Mouse (Mus musculus): ENCODE measurements around the gene Shisal1. TPM values are rescaled to one million over a fixed set of nuclear protein-coding genes. Genes with fewer than 3 reads are reported as not detected.

The Shisal1 gene
- total RNA-seq (2021): 10 to 100 TPM; 45.8 to 57.1 TPM
- long read RNA-seq, experiment 1, full-length matches to known transcripts: 1 of 36 reads
- long read RNA-seq, experiment 1, partial matches to known transcripts: 0 of 36 reads
- long read RNA-seq, experiment 1, other reads (novel, unspliced or antisense): 35 of 36 reads
- long read RNA-seq, experiment 2, full-length matches to known transcripts: 1 of 33 reads
- long read RNA-seq, experiment 2, partial matches to known transcripts: 0 of 33 reads
- long read RNA-seq, experiment 2, other reads (novel, unspliced or antisense): 32 of 33 reads

DNA sequence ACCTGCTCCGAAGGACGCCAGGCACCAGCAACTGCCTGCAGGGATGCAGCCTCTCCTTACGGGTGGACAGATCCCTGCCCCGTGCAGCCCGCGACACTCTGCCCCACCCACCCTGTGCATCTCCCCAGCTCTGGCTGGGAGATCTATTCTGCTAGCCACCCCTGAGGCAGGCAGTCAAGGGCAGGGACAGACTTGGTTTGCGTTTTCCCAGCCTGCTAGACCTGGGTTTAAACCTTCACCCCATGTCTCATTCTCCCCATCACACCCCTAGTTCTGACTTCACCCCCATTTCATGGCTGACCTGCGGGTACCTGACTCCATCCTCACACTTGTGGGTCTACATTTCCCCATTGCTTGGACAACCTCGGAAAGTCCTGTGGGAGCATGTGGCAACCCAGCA lies at the start of gene Shisal1:
Gene Shisal1, minus strand, starts transcription at position 101 of the 400 bp plus-strand sequence.
- intact Hi-C loops (cut with DNase I): loop anchor here (5.0 kb wide), 2 partner anchors 145 to 165 kb away; no protein-coding TSS in a partner anchor
- no peak for DNase-seq (ENCODE audit: low spot score in 2 of 2)

DNA sequence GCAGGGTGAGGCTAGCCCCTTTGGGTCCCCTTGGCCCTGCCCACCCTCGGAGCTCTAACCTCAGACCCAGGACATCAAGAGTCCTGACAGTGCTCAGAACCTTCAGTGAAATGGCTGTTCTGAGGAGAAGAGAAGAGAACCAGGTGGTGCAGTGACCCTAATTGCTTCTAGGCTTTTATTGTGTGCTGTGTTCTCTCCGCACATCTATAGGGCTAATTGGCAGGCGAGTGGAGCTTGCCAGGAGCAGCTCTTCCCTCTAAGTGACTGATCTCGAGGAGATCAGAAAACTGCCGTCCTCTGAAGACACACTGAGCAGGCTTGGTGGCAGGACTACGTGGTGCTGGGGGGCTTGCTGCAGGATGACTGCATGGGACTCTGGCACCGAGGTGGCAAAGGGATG lies 43.6 kb upstream of the Shisal1 start:
- intact Hi-C loops (cut with DNase I): no loop called here
- no peak for DNase-seq (ENCODE audit: low spot score in 2 of 2)

DNA sequence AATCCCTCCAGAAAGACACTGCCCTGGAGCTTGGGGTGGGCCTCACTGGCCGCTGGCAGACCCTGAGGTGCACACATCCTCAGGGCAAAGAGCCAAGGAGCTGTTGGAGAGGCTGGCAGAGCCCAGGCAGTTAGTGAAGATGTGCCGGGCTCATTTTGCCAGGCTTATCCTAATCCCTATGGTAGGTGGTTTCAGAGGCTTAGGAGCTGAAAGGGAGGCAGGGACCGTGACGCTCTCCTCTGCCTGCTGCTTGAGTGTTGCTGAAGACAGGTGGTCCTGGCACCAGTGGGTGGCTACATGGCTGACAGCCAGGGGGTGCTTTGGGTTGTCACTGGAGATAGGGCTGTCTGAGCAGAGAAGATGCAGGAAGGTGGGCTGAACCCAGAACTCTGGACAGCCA lies 37.4 kb upstream of the Shisal1 start:
- DNase-seq (ENCODE audit: low spot score in 2 of 2): peak in 1 of 2 experiments; percentile 72
- intact Hi-C loops (cut with DNase I): no loop called here

DNA sequence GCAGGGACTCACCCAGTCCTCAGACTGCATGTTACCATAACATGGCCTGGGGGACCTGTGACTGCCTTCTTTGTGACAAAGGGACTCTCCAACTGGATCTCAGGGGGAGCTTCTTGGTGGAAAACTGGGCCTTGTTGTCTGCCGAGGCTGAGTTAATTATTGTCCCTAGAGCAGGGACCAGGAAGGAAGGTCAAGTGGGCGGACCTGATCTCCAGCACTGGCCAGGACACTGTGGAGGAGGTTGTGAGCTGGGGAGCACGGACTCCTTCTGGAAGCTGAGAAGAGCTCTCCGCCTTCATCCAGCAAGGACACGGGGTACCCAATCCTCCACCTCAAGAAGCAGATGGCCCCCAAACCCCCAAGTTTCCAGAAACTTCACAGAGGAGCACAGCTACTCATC lies 36.7 kb upstream of the Shisal1 start:
- intact Hi-C loops (cut with DNase I): no loop called here
- DNase-seq (ENCODE audit: low spot score in 2 of 2): no peak

DNA sequence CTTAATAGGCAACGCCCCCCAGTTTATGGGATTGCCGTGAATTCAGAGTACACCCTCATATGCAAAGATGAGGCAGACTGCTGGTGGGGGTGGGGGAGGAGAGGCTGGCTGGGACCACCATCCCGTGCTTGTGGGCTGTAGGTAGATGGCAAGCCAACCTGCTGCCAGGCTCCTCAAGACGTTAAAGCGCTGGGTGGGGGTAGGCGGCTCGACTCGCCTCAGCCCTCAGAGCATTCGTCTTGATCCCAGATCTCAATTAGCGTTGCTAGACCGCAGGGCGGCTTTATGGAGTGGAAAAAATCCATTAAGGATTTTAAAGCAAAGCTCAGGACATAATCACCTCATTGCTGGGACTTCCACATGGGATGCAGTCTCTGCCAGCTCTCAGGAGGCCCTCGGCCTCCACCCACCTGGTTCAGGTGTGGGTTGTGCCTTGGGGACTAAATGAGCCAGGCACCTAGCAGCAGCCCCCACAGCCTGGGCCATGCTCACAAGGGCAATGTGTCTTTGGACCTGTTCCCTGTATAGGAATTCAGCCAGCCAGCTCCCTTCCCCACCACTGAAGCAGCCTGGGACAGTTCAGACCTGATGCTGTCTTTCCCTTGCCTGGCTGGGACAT lies 34.5 kb upstream of the Shisal1 start:
- intact Hi-C loops (cut with DNase I): no loop called here
- DNase-seq (ENCODE audit: low spot score in 2 of 2): no peak

DNA sequence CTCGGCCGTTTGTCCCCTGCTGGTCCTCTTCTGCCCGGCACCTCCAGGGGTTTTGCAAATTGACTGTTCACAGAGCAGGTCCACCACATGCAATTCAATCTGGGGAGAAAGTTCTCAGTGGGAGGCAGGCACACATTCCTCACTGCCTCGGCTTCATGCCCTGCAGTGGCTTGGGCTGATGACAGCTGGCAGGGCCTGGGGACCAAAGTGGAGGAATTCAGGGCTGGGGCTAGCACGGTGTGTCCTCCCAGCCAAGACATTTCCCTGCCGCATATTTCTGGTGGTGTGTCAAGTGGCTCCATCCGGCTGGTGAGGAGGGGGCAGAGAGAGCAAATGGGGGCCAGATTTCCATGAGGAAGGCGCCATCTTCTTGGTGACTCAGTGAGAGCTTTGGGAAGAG lies 22.5 kb upstream of the Shisal1 start:
- intact Hi-C loops (cut with DNase I): no loop called here

DNA sequence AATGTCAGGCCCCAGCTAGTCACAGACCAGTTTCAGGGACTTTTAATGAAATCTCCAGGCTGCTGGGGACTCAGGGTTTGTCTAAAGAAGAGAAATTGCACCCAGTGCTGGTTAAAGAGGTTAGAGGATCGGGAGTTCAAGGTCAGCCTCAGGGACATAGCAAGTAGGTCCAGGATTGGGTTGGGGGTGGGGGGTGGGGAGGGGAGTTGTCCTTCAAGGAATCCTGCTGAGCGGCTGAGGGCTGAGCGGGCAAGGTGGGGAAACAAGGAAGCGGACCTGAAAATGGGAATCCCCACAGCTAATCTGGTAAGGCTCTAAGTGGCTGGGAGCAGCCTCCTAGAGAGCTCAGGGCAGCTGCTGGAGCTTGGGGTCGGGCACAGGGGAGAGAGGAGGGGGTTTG lies 20.9 kb upstream of the Shisal1 start:
- DNase-seq (ENCODE audit: low spot score in 2 of 2): no peak
- intact Hi-C loops (cut with DNase I): no loop called here

More for the DNA sequence above, 22.5 kb upstream of the Shisal1 start:
- DNase-seq (ENCODE audit: low spot score in 2 of 2): no peak

DNA sequence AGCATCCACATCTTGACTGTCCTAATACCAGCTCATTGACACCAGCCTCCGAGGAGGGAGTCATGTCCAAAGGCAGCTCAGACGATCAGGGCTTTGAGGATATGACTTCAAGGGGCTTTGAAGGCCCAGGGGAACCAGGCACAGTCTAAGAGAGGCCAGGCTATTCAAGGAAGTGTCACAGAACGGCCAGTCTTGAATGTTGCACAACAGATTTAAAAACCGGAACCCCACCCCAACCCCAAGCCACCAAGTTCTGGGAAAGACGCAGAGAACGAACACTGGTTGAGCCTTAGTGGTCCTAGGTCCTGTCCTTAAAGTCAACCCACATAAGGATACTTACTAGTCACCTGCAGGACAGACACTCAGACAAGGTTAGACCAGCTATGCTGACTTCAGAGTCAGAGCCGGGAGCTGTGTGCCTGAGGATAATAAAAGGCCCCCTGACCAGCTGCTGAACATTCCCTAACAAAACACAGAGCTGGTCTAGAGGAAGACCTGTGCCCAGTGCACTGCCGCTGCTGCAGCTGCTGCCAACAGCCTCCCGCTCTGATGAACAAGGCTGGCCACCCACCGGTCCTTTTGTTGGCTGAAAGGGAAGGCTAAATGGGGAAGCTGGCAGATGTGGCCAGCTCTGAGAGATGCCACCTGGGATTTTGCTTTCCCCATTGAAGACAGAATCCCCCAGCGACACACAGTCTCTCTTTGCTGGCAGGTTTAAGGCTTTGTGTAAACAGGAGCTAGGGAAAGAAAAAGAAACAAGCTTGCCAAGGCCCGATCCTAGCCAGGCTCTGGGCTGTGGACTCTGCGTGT lies 19.8 kb upstream of the Shisal1 start:
- intact Hi-C loops (cut with DNase I): no loop called here
- DNase-seq (ENCODE audit: low spot score in 2 of 2): peak in 1 of 2 experiments; percentile 43

DNA sequence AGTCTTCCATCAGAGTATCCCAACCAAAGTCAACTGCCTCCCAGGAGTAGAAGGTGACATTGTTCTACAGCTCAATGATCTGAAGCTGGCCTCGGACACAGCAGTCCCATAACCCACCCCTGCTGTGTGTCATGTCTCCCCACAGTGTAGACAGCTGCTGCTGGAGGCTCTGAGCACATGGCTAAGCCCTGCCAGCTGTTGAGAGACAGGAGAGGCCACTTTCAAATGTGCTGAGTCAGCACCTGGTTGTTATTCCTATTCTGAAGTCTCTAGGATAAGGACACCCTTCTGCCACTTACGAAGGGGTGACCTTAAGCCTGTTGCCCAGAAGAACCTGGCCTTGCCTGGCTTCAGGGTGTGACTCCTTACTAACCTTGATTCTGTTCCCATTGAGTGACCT lies 14.5 kb upstream of the Shisal1 start:
- intact Hi-C loops (cut with DNase I): no loop called here
- DNase-seq (ENCODE audit: low spot score in 2 of 2): no peak

DNA sequence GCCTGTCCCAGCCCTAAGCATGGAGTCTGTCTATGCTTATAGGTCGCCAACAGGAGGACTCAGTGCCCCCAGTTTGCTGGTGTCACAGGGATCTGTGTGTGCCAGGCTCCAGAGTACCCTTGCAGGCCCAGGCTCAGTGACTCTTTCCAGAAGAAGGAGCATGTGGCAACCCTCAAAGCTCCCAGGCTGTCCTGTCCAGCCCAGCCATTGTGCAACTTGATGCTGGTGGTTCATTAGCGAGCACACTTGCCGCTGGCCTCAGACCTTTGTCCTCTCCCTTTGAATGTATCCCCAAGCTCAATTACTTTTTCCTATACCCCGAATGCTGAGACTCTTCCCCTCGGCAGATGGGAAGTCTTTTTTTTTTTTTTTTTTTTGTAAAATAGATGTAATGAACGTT lies 12.1 kb upstream of the Shisal1 start:
- DNase-seq (ENCODE audit: low spot score in 2 of 2): no peak
- intact Hi-C loops (cut with DNase I): no loop called here

DNA sequence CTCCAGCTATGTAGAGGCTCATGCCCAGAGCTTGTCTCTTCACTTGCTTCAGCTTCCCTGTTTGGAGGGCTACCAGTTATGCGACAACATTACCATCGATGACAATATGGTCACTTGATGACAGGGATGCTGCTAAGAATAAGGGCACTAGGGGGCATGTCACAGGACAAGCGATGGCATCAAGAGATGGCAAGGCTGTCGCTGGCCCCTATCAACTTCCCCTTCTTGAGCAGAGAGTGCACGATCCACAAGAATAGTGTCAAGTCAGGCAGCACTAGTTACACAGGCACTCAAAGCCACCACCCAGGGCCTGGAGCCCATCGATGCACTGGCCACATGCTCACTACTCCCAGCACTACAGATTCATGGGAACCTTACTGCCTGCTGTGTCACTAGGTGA lies 8.4 kb upstream of the Shisal1 start:
- intact Hi-C loops (cut with DNase I): no loop called here

DNA sequence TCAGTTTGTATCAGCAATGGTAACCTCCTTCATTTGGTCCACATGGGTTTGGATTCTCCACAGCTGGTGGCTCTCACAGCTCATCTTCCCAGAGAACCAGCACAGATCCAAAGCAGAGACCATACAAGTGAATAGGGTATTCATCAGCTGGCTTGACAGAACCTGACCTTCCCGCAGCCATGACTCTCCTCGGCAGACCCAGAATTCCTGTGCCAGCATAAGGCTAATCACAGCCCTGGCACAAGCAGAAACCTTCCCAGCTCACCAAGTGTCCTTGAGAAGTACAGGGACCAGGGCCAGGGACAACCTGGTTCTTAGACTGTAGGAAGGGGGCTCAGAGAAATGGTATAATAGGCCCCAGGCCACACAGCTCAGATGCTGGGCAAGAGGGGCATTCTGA lies 6.2 kb upstream of the Shisal1 start:
- intact Hi-C loops (cut with DNase I): no loop called here
- no peak for DNase-seq (ENCODE audit: low spot score in 2 of 2)

More for the DNA sequence above, 8.4 kb upstream of the Shisal1 start:
- no peak for DNase-seq (ENCODE audit: low spot score in 2 of 2)

DNA sequence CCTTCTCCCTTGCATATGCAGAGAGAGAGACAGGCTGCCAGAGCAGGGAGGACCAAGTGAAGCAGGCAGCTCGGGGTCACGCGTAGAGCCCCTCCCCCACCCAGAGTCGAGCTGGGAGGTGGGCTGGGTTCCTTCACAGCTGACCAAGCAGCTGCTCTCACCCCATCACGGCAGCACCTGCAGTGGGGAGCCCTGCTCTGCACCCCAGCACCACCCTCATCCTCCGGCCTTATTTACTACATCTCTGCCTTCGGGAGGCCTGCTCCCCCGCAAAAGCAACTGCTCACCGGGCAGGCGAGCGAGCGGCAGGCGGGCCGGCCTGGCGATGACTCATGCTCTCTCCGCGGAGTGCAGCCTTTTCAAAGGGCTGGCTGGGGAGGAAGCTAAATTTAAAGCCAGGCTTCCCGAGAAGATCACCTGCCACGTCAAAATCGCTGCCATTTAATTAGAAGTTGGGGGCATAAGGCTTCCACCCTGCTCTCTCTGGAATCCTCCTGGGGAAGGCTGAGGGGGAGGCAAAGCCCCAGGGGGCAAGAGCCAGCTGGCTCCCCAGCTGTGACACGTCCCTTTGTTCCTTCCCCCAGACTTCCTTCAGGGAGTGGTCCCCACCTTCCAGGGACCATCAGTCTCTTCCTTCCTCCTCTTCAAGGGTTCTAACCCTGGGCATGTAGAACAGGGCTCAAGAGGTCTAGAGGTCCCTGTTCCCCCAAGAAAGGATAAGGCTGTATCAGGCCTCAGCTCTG lies 3.7 kb upstream of the Shisal1 start:
- intact Hi-C loops (cut with DNase I): no loop called here
- DNase-seq (ENCODE audit: low spot score in 2 of 2): peak; percentile 73 to 75

DNA sequence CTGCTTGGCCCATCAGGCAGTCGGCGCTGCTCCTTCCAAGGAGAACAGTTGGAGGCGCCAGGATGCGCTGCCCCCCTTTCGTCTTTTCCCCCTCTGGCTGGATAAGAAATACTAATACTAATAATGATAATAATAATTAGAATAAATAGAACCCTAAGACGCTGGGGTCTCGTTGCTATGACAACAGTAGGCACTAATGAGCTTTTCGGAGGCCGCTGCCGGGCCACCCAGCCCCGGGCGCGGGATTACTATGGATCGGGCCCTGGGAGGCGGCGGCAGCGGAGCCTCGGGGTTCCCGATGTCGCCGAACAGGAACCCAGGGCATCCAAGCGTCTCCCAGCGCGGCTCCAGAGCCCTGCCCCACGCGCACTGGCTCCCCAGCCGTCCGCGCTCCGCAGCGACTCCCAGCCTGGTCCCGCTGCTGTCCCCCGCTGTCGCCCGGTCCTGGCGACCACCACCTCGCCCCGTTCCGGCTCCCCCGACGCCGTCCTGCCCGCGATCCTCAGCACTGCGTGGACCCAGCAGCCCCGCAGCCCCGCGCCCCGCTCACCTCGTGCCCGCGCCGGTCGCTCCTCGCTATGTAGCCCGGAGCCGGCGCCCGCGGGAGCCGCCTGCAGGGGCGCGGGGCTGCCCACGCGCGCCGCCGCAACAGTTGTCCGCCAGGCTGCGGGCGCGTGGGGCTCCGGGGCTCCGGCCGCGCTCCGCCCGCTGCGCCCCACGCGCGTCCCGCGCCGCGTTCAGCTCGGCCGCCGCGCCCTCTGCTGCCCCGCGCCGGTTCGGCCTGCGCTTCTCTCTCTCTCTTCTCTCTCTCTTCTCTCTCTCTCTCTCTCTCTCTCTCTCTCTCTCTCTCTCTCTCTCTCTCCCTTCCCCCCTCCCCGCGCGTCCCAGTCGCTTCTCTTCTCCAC lies 833 bp downstream of the Shisal1 start:
- intact Hi-C loops (cut with DNase I): loop anchor here (5.0 kb wide), 2 partner anchors 146 to 166 kb away; no protein-coding TSS in a partner anchor
- peak in 1 of 2 experiments; percentile 35 for DNase-seq (ENCODE audit: low spot score in 2 of 2)

DNA sequence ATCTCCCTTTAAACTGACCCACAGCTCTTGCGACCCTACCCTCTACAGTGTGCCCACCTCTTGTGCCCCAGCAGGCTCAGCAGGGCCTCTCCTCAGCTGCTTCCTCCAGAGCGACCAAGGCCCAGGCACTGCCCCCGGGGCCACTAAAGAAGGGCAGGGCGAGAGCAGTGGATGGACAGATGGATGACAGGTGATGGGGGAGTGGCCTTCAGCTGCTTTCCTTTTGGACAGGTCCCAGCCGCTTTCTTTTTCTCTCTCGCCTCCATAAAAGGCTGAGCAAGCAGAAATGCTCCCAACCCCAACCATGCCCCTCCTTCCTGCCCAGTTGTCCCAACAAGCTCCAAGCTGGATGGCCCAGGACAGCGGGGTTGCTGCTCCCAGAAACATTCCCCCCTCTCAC lies 2.7 kb downstream of the Shisal1 start:
- DNase-seq (ENCODE audit: low spot score in 2 of 2): no peak
- intact Hi-C loops (cut with DNase I): no loop called here

DNA sequence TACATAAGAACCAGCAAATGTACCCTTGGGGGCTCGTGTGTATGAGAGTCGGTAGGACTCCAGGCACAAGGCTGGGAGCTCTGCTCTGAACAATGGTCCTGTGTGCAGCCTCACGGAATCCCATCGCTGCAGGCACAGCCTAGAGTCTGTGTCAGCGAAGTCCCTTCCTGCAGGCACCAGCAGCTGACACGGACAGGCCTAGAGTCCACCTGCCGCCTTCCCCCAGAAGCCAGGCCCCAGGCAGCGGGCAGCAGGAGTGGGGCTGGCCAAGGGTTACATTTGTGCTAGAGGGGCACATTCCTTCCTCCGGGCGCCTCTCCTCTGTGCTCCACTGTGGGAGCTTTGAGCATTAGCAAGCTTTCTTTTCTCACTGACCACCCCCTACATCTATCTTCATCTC lies 3.3 kb downstream of the Shisal1 start:
- no peak for DNase-seq (ENCODE audit: low spot score in 2 of 2)
- intact Hi-C loops (cut with DNase I): no loop called here

DNA sequence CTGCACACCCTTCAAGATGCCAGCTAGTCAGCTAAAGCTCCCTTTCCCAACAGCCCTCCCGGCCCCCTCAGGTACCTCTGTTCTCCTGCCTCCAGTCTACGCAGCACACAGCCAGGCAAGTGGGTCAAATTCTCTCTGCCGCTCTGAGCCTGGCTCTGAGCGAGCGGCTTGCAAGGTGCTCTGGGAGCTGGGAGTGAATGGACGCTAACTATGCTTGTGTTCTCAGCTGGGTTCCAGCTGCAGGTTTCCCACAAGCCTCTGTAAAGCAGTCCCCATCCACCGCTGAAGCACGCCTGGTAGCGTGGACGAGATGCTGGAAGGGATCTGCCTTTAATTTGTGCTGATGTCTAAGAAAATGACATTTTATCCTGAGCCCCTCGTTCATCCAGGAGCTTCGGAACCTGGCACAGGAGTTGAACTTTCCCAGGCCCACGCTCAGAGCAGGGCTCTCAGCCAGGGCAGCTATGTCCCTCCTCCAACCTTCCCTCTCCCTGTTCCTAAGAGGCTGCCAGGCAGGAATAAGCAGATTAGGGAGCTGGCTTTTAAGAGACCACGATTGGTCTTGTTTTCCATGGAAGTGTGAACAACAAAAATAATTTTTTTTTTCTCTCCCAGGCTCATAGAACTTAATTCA lies 5.1 kb downstream of the Shisal1 start:
- intact Hi-C loops (cut with DNase I): no loop called here
- DNase-seq (ENCODE audit: low spot score in 2 of 2): no peak

DNA sequence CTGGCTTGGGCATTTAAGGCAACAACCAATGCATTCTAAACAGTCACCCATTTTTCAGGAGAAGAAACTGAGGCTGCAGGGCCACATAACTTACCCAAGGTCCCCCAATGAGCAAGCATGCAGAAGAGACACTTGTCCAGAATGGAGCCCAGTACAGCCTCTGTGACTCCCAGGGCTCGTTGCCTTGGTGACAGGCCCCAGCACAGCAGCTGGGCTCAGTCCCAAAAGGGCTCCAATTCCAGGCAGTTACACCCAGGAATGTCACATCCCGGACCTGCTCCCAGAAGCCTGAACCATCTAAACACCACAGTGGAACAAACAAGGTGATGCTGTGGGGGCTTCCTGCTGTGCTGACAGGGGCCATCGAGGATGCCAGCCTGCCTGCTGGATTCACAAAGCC lies 6.1 kb downstream of the Shisal1 start:
- DNase-seq (ENCODE audit: low spot score in 2 of 2): no peak
- intact Hi-C loops (cut with DNase I): no loop called here
